Mouse (Mus musculus) Patski (cell line): ENCODE measurements at regions not wholly inside any gene's neighbourhood (a gene's known extent, or its start where the extent isn't known, plus 50 kb on each side); places are given as distances from the start of the nearest gene placed in this dataset.

ENCODE experiments used
- ATAC-seq: fragments of 100-300 bp; one replicate; pipeline ENCODE4 v1.8.0; 2021
- CTCF ChIA-PET: fragments of 350-600 bp; sonication (Branson Sonifier 250); formaldehyde crosslinking; loops from one replicate; lab custom pipeline; 2022; ENCODE audit warnings: inconsistent platforms; lab: Charles Lee
- POLR2A ChIA-PET: fragments of 350-600 bp; sonication (Branson Sonifier 250); formaldehyde crosslinking; loops from one replicate; lab custom pipeline; 2022; ENCODE audit warnings: antibody characterized with exemption, inconsistent platforms; lab: Charles Lee
- DNase-seq: peaks from one replicate; pipeline ENCODE4 v3.0.0-alpha.2; 2011; ENCODE audit warnings: low read depth, low spot score
- H3K27me3 ChIP-seq: fragments of 371-371 bp; one replicate; pipeline ENCODE4 v1.5.1; 2021
- CTCF ChIP-seq: fragments of 100-300 bp; IDR thresholded peaks from one replicate; pipeline ENCODE4 v1.5.1; 2021
- in situ Hi-C: fragments of 300-500 bp; cut with MboI; formaldehyde crosslinking; loops from 3 replicates; pipeline ENCODE4 v1.11.1; 2018; ENCODE audit warnings: low pct_unique_long_range_greater_than_20kb, mixed read lengths

DNA sequence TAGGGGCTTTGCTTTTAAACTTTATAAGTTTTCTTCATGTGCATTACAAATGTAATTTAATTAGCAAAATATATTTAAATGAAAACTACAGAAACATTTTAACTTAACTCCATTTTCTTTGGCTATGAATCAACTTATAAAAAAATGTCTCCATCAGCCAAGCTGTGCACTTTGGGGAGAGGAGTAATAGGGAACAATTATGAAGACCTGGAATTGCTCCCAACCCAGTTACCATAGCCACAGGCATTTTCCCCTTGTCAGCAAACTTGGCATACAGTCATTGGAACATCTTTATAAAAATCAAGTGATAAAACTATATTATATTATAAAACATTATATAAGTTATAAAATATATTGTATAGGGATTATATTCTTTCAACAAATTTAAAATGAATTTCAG is 65.0 kb downstream of the Atxn7l3b start:
- in situ Hi-C loops = no loop called here
- ChIA-PET POLR2A (no interaction called here), CTCF (no interaction called here)
- no peak for ATAC-seq
- H3K27me3 ChIP-seq = no peaks in the 10 kb centered on the region
- DNase-seq = no peak
- TF ChIP-seq CTCF = no peak

DNA sequence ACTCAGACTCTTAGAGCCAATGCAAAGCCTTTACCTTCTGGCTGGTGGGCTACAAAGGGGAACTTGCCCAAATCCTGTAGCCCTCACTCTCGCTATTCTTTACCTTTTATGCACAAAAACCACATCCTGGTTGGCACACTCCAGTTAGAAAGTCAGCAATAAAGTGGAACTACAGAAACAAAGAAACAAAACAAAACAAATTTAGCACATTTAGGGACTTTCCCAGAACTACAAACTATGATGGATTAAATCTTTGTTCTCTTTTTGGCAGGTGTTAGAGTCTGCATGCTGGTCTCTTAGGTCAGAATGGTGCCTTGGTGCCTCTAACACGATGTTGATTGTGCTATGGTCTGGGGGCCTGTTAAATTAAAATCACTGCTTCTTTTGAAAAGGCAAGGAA is 65.4 kb downstream of the Atxn7l3b start:
- ATAC-seq (no peak), DNase-seq (no peak)
- H3K27me3 ChIP-seq = no peaks in the 10 kb centered on the region
- CTCF ChIA-PET = no interaction called here
- in situ Hi-C loops = no loop called here
- POLR2A ChIA-PET = no interaction called here
- TF ChIP-seq CTCF = no peak

DNA sequence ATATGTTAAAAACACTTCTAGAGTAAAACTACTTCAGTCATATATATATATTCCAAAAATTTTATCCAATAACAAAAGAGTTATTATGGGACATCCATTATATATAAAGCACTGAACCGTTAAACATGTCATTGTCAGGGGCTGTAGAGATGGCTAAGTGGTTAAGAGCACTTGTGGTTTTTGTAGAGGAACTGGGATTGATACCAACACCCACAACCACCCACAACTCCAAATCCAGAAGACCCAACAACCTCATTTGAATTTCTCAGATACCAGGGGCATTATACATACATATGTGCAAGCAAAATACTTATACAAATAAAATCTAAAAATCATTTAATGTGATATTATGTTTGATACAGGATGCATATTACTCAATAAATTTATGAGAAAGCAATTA is 76.8 kb downstream of the Atxn7l3b start:
- TF ChIP-seq CTCF = no peak
- ChIA-PET POLR2A (no interaction called here), CTCF (no interaction called here)
- DNase-seq (no peak), ATAC-seq (no peak)
- no peaks in the 10 kb centered on the region for H3K27me3 ChIP-seq
- in situ Hi-C loops = no loop called here

DNA sequence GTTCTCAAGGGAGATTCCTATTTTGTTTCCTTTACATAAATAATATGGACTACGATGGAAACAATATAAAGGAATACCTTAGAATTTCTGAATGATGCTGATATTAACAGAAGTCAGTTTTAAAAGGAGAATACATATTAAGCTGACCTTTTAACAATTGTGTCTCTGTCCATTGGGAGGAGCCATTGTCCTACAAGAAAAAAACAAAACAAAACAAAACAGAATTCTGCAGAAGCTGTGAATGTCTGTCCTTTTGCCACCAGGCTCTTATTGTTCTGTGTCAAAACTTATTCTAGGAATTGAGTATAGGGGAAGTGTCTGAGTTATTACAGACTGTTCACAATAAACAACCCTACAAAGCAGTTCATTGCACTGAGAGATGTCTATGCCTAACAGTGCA is 82.6 kb downstream of the Atxn7l3b start:
- peaks cover 5% of the 10 kb centered on the region for H3K27me3 ChIP-seq
- ATAC-seq = no peak
- peak; percentile 55 for TF ChIP-seq CTCF
- ChIA-PET POLR2A (no interaction called here), CTCF (interaction anchor here (0.6 to 1.2 kb wide), 5 partner anchors 10 to 1157 kb away, joined by 3 read pairs; no protein-coding TSS in a partner anchor)
- no peak for DNase-seq
- in situ Hi-C loops = no loop called here

DNA sequence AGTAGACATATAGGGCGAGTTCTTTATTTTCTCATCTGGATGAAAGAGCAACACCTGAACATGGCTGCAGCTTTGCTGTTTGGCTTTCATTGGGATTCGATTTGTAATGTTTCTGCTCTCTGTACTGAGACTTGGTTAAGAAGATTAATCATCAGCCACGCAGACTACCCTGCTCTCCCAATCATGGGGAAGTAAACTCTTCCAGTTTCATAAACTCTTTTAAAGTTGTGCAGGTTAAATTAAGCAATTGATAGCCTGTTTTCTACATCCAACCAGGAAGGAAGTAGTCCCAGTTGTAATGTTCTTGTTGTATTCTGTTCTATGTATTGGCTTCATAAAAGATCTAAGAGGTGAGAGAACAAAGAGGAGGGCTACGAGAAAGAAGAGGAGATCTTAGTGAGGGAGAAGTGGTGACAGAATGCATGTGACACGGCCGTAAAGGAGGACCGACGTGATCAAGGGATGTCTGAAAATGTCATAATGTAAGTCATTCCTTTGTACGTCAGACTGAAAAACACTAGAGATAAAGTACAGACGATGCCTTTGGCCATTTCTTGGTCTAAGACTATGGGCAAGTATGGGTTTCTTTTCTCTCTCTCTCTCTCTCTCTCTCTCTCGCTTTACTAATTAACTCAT is 91.3 kb downstream of the Atxn7l3b start:
- in situ Hi-C loops = no loop called here
- DNase-seq = no peak
- H3K27me3 ChIP-seq = peaks cover 18% of the 10 kb centered on the region
- TF ChIP-seq CTCF = no peak
- no peak for ATAC-seq
- ChIA-PET POLR2A (no interaction called here), CTCF (no interaction called here)

DNA sequence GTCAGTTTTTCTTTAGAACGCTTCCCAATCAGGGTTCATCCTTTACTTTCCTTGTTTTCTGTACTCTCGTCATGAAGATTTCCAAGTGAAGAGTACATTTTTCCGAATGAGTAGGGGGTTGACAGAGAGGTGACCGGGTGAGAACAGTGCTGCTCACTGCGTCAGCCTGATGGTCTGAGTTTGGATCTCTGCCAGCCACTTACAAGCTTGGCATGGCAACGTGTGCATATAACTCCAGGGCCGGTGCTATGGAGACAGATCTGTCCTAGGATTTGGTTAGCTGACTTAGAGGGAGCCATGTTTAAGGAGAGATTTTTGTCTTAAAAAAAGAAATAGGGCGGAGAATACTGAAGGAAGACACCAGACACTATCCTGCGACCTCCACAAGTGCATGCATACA is 92.8 kb downstream of the Atxn7l3b start:
- no peak for TF ChIP-seq CTCF
- no peak for ATAC-seq
- in situ Hi-C loops = no loop called here
- no peak for DNase-seq
- peaks cover 16% of the 10 kb centered on the region for H3K27me3 ChIP-seq
- ChIA-PET CTCF (interaction anchor here (1.5 kb wide), 1 partner anchor 10 kb away, joined by 3 read pairs; no protein-coding TSS in a partner anchor), POLR2A (no interaction called here)

DNA sequence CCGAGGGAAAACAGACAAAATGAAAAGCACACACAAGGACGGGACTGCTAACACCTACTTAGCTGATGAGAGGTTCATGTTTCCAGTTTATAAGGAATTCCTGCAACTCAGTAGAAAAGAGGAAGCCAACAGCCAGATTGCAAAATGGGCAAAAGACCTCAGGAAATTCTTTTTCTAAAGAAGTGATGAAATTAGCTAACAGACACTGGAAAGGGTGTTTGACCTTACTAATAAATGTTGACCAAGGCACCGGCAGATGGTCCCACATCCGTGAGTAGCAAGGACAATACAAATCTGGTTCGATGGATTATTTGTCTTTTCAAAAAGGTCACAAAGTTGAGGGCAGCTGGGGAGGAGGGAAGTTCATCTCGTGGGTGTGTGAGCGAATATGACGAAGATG is 93.3 kb downstream of the Atxn7l3b start:
- ChIA-PET POLR2A (no interaction called here), CTCF (interaction anchor here (1.5 kb wide), 1 partner anchor 11 kb away, joined by 3 read pairs; no protein-coding TSS in a partner anchor)
- in situ Hi-C loops = no loop called here
- no peak for TF ChIP-seq CTCF
- no peak for ATAC-seq
- H3K27me3 ChIP-seq = peaks cover 16% of the 10 kb centered on the region
- no peak for DNase-seq

DNA sequence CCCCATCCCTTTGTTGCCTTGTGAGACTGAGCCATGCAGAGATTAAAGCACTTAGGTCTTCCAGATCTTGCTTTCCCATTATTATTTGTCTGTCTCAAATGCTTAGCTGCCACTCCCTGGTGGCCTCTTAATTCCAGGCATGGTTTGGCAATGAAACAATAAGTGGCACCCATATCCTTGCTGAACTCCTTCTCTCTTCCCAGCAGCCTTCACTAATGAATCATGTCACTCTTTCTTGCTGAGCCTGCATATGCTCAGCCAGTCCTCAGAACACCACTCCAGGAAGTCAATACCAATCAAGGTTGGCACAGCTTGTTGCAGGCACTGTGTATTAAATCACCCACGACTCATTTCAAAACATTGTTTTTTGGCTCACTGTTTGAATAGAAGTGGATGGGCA is 118.6 kb downstream of the Atxn7l3b start:
- DNase-seq = no peak
- in situ Hi-C loops = no loop called here
- no peak for TF ChIP-seq CTCF
- POLR2A ChIA-PET = interaction anchor here (0.7 kb wide), 1 partner anchor 11 kb away, joined by 6 read pairs; no protein-coding TSS in a partner anchor
- CTCF ChIA-PET = interaction anchor here (0.6 kb wide), 1 partner anchor 18 kb away, joined by 3 read pairs; no protein-coding TSS in a partner anchor
- no peaks in the 10 kb centered on the region for H3K27me3 ChIP-seq
- no peak for ATAC-seq

DNA sequence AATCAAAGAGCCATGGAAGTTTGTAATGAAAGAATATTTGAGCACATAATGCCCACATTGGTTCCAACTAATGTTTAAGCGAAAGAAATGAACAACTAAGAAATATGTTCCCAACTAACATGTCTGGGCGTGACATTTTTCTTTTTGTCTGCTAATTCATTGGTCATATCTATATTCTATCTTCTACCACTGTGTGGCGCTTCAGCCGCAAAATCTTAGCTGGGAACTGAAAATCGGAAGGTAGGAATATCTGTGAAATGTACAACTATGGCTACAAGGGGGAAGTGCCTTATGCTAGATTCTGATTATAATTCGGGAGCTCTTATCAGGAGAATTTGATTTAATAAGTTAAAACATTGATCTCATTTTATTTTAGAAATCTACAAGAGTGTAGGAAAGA is 125.2 kb downstream of the Atxn7l3b start:
- DNase-seq (no peak), ATAC-seq (no peak)
- no peaks in the 10 kb centered on the region for H3K27me3 ChIP-seq
- in situ Hi-C loops = loop anchor here (5.0 kb wide), 1 partner anchor 826 kb away; no protein-coding TSS in a partner anchor
- TF ChIP-seq CTCF = peak; percentile 52
- ChIA-PET CTCF (interaction anchor here (1.4 kb wide), 1 partner anchor 11 kb away, joined by 8 read pairs; no protein-coding TSS in a partner anchor), POLR2A (interaction anchor here (0.7 kb wide), 1 partner anchor 157 kb away, joined by 3 read pairs; no protein-coding TSS in a partner anchor)

DNA sequence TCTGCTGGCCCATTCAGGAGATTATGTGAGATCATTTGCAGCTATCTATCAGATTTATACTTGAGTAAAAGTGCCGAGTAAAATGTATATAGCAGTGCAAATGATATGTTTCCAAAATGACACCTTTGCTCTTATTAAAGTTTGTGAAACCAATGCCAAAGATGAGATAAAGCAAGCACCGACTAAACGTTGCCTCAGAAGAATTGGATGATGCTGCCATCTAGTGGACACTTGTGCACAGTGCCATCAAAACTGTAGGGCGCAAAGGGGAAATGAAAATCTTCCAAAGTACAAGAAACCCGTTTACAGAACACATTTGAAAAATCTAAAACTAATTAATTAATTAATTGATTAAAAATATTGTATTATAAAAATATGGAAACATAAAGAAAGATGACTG is 127.2 kb downstream of the Atxn7l3b start:
- TF ChIP-seq CTCF = peak; percentile 88
- H3K27me3 ChIP-seq = no peaks in the 10 kb centered on the region
- in situ Hi-C loops = loop anchor here (5.0 kb wide), 1 partner anchor 824 kb away; no protein-coding TSS in a partner anchor
- peak; percentile 51 for ATAC-seq
- POLR2A ChIA-PET = no interaction called here
- no peak for DNase-seq
- CTCF ChIA-PET = interaction anchor here (1.0 to 1.9 kb wide), 3 partner anchors 10 to 824 kb away, joined by 4 to 5 read pairs (median 5); no protein-coding TSS in a partner anchor

DNA sequence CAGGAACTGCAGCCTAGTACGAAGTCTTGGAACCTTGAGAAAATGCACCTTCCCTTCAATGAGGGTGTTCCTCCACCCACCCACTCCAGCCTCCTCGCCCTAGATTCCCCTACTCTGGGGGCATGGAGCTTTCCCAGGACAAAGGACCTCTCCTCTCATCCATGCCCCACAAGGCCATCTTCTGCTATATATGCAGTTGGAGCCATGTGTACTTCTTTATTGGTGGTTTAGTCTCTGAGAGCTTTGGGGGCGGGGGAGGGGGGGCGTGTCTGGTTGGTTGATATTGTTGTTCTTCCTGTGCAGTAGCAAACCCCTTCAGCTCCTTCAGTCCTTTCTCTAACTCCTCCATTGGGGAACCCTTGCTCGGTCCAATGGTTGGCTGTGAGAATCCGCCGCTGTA is 130.2 kb downstream of the Atxn7l3b start:
- ATAC-seq = no peak
- no peaks in the 10 kb centered on the region for H3K27me3 ChIP-seq
- no peak for DNase-seq
- in situ Hi-C loops = loop anchor here (10.0 kb wide), 1 partner anchor 584 kb away; no protein-coding TSS in a partner anchor
- no peak for TF ChIP-seq CTCF
- ChIA-PET POLR2A (interaction anchor here (0.5 kb wide), 1 partner anchor 12 kb away, joined by 6 read pairs; no protein-coding TSS in a partner anchor), CTCF (no interaction called here)
